Mouse (Mus musculus) layer of hippocampus, adult 6 months (tissue): ENCODE measurements around the gene Ift43. TPM values are rescaled to one million over a fixed set of nuclear protein-coding genes. Genes with fewer than 3 reads are reported as not detected.

Experiments used
- long read RNA-seq, 2 experiments: library from polyadenylated mRNA; unstranded; transcript quantifications; one replicate each; pipeline ENCODE4 v2.0.0; 2019 to 2020
- polyA plus RNA-seq: library from polyadenylated mRNA; unstranded; fragments of <200 nt; fragmentation: Nextera tagmentation; gene quantifications from 2 replicates; pipeline ENCODE4 v1.2.3, GENCODE M21; 2021

The Ift43 gene
- polyA plus RNA-seq = 32.0 and 40.0 TPM in 2 replicates
- long read RNA-seq, experiment 1, transcript Ift43-205 (9 exons, 783 nt) = major isoform, 10 of 12 reads
- long read RNA-seq, experiment 1, partial matches to known transcripts = 0 of 12 reads
- long read RNA-seq, experiment 1, other reads (novel, unspliced or antisense) = 1 of 12 reads
- long read RNA-seq, experiment 2, transcript Ift43-205 (9 exons, 783 nt) = major isoform, 6 of 12 reads
- long read RNA-seq, experiment 2, partial matches to known transcripts = 3 of 12 reads
- long read RNA-seq, experiment 2, other reads (novel, unspliced or antisense) = 3 of 12 reads

DNA sequence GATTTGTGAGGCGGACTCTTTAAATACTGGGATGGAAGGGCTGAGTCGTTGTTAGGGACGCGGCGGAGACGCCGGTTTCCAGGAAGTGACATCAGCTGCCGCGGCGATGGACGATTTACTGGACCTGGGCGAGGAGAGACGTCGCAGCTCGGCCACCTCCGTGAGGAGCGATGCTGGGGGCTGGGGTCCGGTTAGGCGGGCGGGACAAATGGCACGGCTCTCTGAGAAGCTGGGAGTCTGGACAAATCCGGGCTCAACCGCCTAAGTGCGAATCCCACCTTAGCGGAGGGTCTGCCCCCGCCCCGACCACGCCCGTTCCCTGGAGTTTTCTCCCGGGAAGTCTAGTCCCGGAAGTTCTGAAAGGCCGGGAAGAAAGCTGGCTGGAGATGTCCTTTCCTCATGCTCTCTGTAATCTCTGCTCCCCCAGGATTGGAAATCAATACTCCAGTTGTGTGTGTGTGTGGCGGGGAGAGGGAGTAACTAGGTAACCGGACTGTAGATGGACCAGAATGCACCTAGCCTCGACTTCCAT is at the start of gene Ift43:
Gene Ift43 (plus strand): TSS at position 61 of the 532 bp plus-strand sequence.

DNA sequence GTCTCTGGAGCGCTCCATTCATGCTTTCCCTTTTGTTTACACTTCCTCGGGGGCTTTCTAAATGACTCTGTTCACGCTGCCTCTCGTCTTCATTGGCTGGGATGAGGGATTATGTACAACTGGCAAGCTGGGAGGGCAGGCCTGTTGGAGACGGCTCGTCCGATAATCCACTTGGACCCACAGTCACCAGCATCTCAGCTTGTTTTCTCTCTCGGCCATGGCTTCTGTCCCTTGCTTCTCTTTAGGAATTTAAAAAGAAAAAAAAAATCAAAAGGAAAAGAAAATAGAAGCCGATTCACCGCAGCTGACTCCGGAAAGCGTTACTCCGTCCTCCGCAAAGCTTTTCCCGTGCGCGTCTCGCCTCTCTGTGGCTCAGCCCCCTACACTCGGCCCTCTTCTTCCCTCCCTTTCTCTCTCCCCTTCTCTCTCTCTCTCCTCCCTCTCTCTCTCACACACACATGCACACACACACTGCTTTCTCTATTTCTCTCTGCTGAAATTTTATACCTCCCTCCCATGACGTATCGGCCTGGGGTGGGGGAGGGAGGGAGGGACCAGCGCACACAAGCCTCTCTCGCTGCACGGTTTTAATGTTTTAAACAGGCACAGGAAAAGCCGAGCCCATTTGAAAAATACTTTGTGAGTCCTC is 3.7 kb upstream of the Ift43 start, which contains the start of gene Tgfb3:
Gene Tgfb3 (minus strand): TSS at position 489 of the 649 bp plus-strand sequence.

Other genes with a start within 250 kb of the Ift43 start
- 4.0 and 4.3 TPM in 2 replicates for gene Tgfb3, start 3.5 kb upstream of the Ift43 start, polyA plus RNA-seq
- 7.5 and 8.1 TPM in 2 replicates for gene Gpatch2l, start 159.3 kb downstream of the Ift43 start, polyA plus RNA-seq